ENCODE assay signal across 11 mouse cellular contexts in the genomic region with DNA sequence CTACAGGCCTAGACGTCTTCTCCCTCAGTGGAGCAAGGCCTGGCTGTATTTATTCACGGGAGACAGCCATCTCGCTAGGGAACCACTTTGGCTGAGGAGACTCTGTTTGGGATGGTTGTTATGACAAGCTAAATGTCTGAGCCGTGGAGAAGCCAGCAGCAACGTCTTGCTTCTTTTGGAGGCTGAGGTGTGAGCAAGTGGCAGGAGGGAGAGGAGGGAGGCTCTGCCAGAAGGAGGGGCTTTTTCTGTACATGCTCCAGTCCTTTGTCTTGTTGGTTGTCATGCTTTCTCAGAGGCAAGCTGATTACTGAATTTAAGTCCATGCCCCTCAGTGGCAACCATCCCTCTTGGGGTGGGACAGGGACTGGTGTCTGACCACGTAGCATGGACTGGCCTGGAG. TPM values are rescaled to one million over a fixed set of nuclear protein-coding genes. Genes with fewer than 3 reads are reported as not detected.
DNase-seq lines count a peak whose midpoint lies in the region; ATAC-seq and TF ChIP-seq lines count a peak whose summit lies in the region.
"Had no signal": no experiment of that assay in that cellular context is flagged by ENCODE, and none has a peak within 500 bp of the region (broad histone marks: within the 10 kb centered on the region; RNA-seq: fewer than 3 reads in every experiment).

No protein-coding gene starts in this region.

- WGBS in lung, adult 2 months: 73% methylated on average over 6 of the region's 6 CpGs
- 42% methylated on average over 6 of the region's 6 CpGs for WGBS in forebrain, postnatal 0 days
- 57% methylated on average over 6 of the region's 6 CpGs for WGBS in lung, postnatal 0 days

- no peak for TF ChIP-seq CTCF in lung, adult 2 months (IDR thresholded peaks at IDR 0.05; ENCODE audit: insufficient read depth, low read length)
- TF ChIP-seq CTCF in forebrain, postnatal 0 days (IDR thresholded peaks at IDR 0.05; ENCODE audit: low read depth): no peak
- TF ChIP-seq CTCF in lung, postnatal 0 days (IDR thresholded peaks at IDR 0.05): no peak

- no peak for TF ChIP-seq POLR2A in lung, adult 2 months (IDR thresholded peaks at IDR 0.05; ENCODE audit: borderline replicate concordance, extremely low read depth, low read depth, low read length)

- H3K4me1 ChIP-seq in erythroblast, embryonic 14.5 days (ENCODE audit: control insufficient read depth): peaks cover 63% of the 10 kb centered on the region
- peaks cover 11% of the 10 kb centered on the region for H3K4me1 ChIP-seq in lung, adult 2 months (ENCODE audit: control insufficient read depth, insufficient read depth, low read length)
- H3K4me1 ChIP-seq in forebrain, postnatal 0 days (ENCODE audit: insufficient read depth): 0 out of 2 replicates have a peak, but pooled peaks cover 19% of the 10 kb centered on the region
- H3K4me1 ChIP-seq in lung, postnatal 0 days (ENCODE audit: insufficient read depth, low read depth, low read length): peaks cover 10% of the 10 kb centered on the region; the same call in 1 of the 2 replicates

- H3K4me3 ChIP-seq in erythroblast, embryonic 14.5 days (replicated peaks): peak overlapping the region; percentile 84
- H3K4me3 ChIP-seq in lung, adult 2 months (replicated peaks; ENCODE audit: extremely low read depth, low read depth, low read length): peak overlapping the region; percentile 16
- no peak overlapping the region for H3K4me3 ChIP-seq in forebrain, postnatal 0 days (ENCODE audit: low read depth, low read length)
- H3K4me3 ChIP-seq in lung, postnatal 0 days (ENCODE audit: low read depth, low read length): no peak overlapping the region

- peaks cover 2% of the 10 kb centered on the region; the same call in 1 of the 2 replicates for H3K36me3 ChIP-seq in erythroblast, embryonic 14.5 days (ENCODE audit: control insufficient read depth)
- peaks cover 10% of the 10 kb centered on the region for H3K36me3 ChIP-seq in forebrain, postnatal 0 days (ENCODE audit: insufficient read depth)
- H3K36me3 ChIP-seq in lung, postnatal 0 days (ENCODE audit: insufficient read depth, low read length): no peaks in the 10 kb centered on the region
- H3K36me3 ChIP-seq: embryonic facial prominence, embryonic 12.5 days had no signal

- H3K9me3 ChIP-seq in erythroblast, embryonic 14.5 days (ENCODE audit: control insufficient read depth, low read length): no peaks in the 10 kb centered on the region
- H3K9me3 ChIP-seq in forebrain, postnatal 0 days (ENCODE audit: low read length): no peaks in the 10 kb centered on the region
- H3K9me3 ChIP-seq in lung, postnatal 0 days (ENCODE audit: low read length): no peaks in the 10 kb centered on the region
- H3K9me3 ChIP-seq: embryonic facial prominence, embryonic 12.5 days had no signal

- H3K27ac ChIP-seq in forebrain, postnatal 0 days (ENCODE audit: low read depth, low read length): no peak overlapping the region
- no peak overlapping the region for H3K27ac ChIP-seq in lung, postnatal 0 days (ENCODE audit: low read length)
- H3K27ac ChIP-seq: embryonic facial prominence, embryonic 12.5 days had no signal

- DNase-seq in lung, adult 2 months: no peak
- no peak for DNase-seq in lung, postnatal 14 days
- DNase-seq in forebrain, postnatal 0 days: peak; percentile 65
- no peak for DNase-seq in lung, postnatal 0 days (ENCODE audit: low spot score)
- DNase-seq in cerebellum, postnatal 36 days: no peak
- no peak for DNase-seq in testis, postnatal 14 days (ENCODE audit: low spot score)
- DNase-seq: thymus, postnatal 4 days had no signal

- no peak for TF ChIP-seq EP300 in lung, postnatal 0 days (IDR thresholded peaks at IDR 0.05)

- H3K9ac ChIP-seq in forebrain, postnatal 0 days: no peak overlapping the region
- no peak overlapping the region for H3K9ac ChIP-seq in lung, postnatal 0 days (replicated peaks; ENCODE audit: low read depth)

- H3K4me2 ChIP-seq in forebrain, postnatal 0 days (ENCODE audit: low read depth): no peak overlapping the region
- peak overlapping the region; percentile 93; the same call in 1 of the 2 replicates for H3K4me2 ChIP-seq in lung, postnatal 0 days (replicated peaks; ENCODE audit: low read depth, low read length)
- H3K4me2 ChIP-seq: midbrain, embryonic 11.5 days had no signal

- no peak for ATAC-seq in erythroblast, adult 5-6 weeks (replicated peaks; ENCODE audit: low FRiP score, poor library complexity, severe bottlenecking)
- ATAC-seq in forebrain, postnatal 0 days: peak; percentile 75
- no peak for ATAC-seq in lung, postnatal 0 days

- no peaks in the 10 kb centered on the region for H3K27me3 ChIP-seq in erythroblast, embryonic 14.5 days (ENCODE audit: control insufficient read depth)
- no peaks in the 10 kb centered on the region for H3K27me3 ChIP-seq in forebrain, postnatal 0 days (ENCODE audit: insufficient read depth, low read length)
- H3K27me3 ChIP-seq in lung, postnatal 0 days (replicated peaks; ENCODE audit: insufficient read depth, low read length): no peaks in the 10 kb centered on the region
- H3K27me3 ChIP-seq: embryonic facial prominence, embryonic 12.5 days had no signal

RNA-seq across cellular contexts. Expression of a gene that starts 33.5 kb away (rescaled TPM):
- 0.09 and 0.10 TPM in 2 replicates for polyA plus RNA-seq in erythroblast, embryonic 14.5 days (2012)
- total RNA-seq in erythroblast, adult 5-6 weeks (2015; ENCODE audit: low replicate concordance): 11.5 and 14.4 TPM in 2 replicates
- 6.4 and 10.3 TPM in 2 replicates for total RNA-seq in erythroblast, adult 5-6 weeks (2017; ENCODE audit: low replicate concordance)
- polyA plus RNA-seq in lung, adult 2 months (2012; rRNA removed): 11.3 and 16.6 TPM in 2 replicates
- 11.8 and 16.8 TPM in 2 replicates for total RNA-seq in forebrain, postnatal 0 days (2014; rRNA removed)
- polyA plus RNA-seq in forebrain, postnatal 0 days (2015; fragmentation: Nextera tagmentation; extraction: Ambion mirVana): 25.6 and 37.2 TPM in 2 replicates
- polyA plus RNA-seq in lung, postnatal 0 days (2015; fragmentation: Nextera tagmentation; extraction: Ambion mirVana): 20.5 and 23.2 TPM in 2 replicates

Comparison
In these comparisons a context has a peak if more than half of its experiments do, and no peak if none do; other contexts are left out.
1. H3K4me3 ChIP-seq: peak in erythroblast, embryonic 14.5 days (single experiment) and lung, adult 2 months (single experiment); none in forebrain, postnatal 0 days (single experiment) and lung, postnatal 0 days (single experiment).
2. RNA of a gene that starts 33.5 kb away (polyA plus RNA-seq): 25.6 to 37.2 TPM in forebrain, postnatal 0 days, 20.5 to 23.2 TPM in lung, postnatal 0 days and 11.3 to 16.6 TPM in lung, adult 2 months; 0.09 to 0.10 TPM in erythroblast, embryonic 14.5 days; every median in the first group is over 10 times any median in the second.